Mouse (Mus musculus) spleen, adult 2 months (tissue): Measurements from ENCODE around the gene Iqcf6.

Experiments
- CTCF ChIP-seq: fragments of 200-500 bp; IDR thresholded peaks from 2 replicates; pipeline ENCODE4 v1.5.1; 2011; ENCODE audit warnings: mild to moderate bottlenecking, inconsistent platforms; ENCODE audit not compliant: insufficient read depth, insufficient read length, insufficient replicate concordance; ENCODE audit errors: extremely low read depth
- POLR2A ChIP-seq: fragments of 200-500 bp; IDR thresholded peaks from 2 replicates; pipeline ENCODE4 v1.6.1; 2011; ENCODE audit warnings: low read depth, low read length, inconsistent platforms

DNA sequence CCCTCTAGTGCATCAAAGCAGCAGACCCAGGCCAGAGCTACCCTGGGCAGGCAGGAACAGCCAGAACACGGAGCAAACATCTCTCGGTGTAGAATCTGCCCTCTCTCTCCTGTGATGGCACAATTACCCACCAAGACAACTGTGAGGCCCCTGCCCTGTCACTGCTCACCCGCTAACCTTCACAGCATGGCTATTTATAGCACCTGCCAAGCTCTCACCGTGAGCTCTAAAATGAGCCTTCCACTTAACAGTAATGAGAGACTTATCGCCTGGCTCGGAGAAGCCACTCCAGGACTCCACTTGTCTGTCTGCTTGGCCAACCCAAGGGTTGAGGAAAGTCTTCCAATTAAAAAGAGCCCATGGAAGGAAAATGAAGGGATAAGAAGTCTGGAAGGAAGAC, 36.8 kb downstream of the Iqcf6 start:
- TF ChIP-seq POLR2A = no peak
- TF ChIP-seq CTCF = no peak
